Mouse (Mus musculus): Measurements from ENCODE around the gene Rbm46. TPM values are rescaled to one million over a fixed set of nuclear protein-coding genes. Genes with fewer than 3 reads are reported as not detected.

Rbm46 gene
- total and polyA plus RNA-seq, 2 experiments from 2014 or later, result 1.4 to 1.6 TPM

DNA sequence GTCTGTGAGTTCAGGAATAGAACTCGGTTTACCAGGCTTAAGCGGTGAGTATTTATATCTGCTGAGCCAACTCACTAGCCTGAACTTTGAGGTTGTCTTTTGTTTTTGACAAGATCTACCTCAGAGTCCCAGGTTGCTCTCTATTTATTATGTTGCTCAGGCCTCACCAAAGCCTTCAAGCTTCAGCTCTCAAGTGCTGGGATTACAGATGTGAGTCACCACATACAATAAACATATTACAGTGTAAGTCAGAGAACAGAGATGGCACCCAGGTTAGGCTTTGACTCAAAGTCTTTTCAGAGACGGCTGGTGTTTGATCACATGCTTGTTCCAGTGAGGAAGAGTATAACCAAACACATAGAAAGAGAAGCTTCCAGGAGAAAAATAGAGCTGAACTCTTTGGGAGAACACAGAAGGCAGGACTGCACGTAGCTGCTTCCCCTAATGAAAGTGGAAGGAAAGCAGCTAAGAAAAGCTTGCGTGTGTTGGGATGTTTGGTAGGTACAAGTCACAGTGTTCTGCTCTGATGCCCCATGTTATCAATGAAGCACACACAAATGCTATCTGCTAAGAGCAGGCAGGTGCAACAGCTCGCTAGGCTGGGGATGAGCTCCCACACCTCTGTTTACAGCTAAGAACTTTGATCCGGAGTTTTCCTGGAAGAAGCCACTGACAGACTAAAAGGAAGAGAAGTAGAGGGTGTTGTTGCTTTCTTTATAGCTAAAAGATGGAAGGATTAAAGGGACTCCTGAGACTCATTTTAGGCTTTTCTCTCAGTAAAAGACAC lies 65.8 kb downstream of the Rbm46 start:
- WGBS, result 87% methylated on average over 7 of the region's 7 CpGs
- no peak overlapping the region for H3K4me3 ChIP-seq (ENCODE audit: low read depth, low read length)
- no peak for ATAC-seq

DNA sequence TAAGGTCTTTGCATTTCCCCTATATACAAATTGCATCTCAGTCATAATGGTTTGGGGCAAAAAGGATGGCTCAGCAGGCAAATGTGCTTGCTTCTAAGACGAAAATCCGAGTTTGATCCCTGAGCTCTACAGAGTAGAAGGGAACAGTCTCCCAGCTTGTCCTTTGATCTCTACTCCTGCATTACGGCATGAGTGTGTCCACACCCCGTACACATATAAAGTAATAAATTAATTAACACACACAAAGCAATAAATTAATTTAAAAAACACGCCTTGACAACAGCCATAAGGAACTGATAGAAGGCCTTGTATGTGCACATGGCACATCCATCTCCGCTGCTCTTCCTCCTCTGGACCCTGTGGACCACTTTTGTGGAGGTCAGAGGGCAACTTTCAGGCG lies 66.5 kb downstream of the Rbm46 start:
- H3K27ac ChIP-seq (ENCODE audit: low read depth, low read length), result no peak overlapping the region
- H3K9me3 ChIP-seq (ENCODE audit: low read length), result no peaks in the 10 kb centered on the region
- H3K4me2 ChIP-seq (ENCODE audit: low read depth), result no peak overlapping the region
- no peak for DNase-seq
- H3K9ac ChIP-seq, result no peak overlapping the region
- no peak for ATAC-seq
- no peak for TF ChIP-seq CTCF (IDR thresholded peaks at IDR 0.05; ENCODE audit: low read depth)
- no peaks in the 10 kb centered on the region for H3K27me3 ChIP-seq (ENCODE audit: insufficient read depth, low read length)
- H3K4me3 ChIP-seq (ENCODE audit: low read depth, low read length), result no peak overlapping the region
- H3K4me1 ChIP-seq (ENCODE audit: insufficient read depth), result no peaks in the 10 kb centered on the region
- WGBS, result 90% methylated on average over 7 of the region's 7 CpGs
- H3K36me3 ChIP-seq (ENCODE audit: insufficient read depth), result no peaks in the 10 kb centered on the region

More for the DNA sequence above, 65.8 kb downstream of the Rbm46 start:
- Histone ChIP-seq H3K4me2 (ENCODE audit: low read depth) (no peak overlapping the region), H3K27me3 (ENCODE audit: insufficient read depth, low read length) (no peaks in the 10 kb centered on the region), H3K4me1 (ENCODE audit: insufficient read depth) (no peaks in the 10 kb centered on the region), H3K9me3 (ENCODE audit: low read length) (no peaks in the 10 kb centered on the region), H3K36me3 (ENCODE audit: insufficient read depth) (no peaks in the 10 kb centered on the region), H3K27ac (ENCODE audit: low read depth, low read length) (no peak overlapping the region), H3K9ac (no peak overlapping the region)
- no peak for TF ChIP-seq CTCF (IDR thresholded peaks at IDR 0.05; ENCODE audit: low read depth)
- DNase-seq, result no peak

DNA sequence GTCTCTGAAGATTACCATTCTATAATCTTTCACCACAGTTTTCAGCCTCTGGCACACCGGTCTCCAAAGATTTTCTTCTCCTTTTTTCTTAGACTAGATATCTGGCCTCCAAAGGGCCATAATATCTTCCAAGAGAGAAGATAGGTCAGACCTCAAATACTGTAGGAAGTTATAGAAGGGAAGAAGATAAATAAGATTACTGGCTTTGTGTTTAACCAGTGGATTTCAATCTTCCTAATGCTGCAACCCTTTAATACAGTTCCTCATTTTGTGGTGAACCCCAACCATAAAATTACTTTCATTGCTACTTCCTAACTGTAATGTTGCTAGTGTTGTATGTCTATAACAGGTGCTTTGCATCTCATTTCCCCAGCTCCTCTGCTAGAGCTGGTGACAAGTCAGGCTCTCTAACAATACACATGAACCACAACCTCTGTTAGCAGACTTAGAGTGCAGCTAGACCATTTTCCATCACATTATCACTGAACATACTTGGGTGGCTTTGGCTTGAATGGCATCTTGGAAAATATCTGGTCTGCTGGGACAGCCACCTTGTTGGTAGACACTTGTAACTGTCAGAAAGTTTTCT lies 67.9 kb downstream of the Rbm46 start:
- H3K27ac ChIP-seq (ENCODE audit: low read depth, low read length), result no peak overlapping the region
- no peak overlapping the region for H3K9ac ChIP-seq
- no peak for DNase-seq
- H3K9me3 ChIP-seq (ENCODE audit: low read length), result no peaks in the 10 kb centered on the region
- no peak overlapping the region for H3K4me2 ChIP-seq (ENCODE audit: low read depth)
- ATAC-seq, result no peak
- 97% methylated on average over 1 of the region's 1 CpGs for WGBS
- H3K27me3 ChIP-seq (ENCODE audit: insufficient read depth, low read length), result no peaks in the 10 kb centered on the region
- no peak overlapping the region for H3K4me3 ChIP-seq (ENCODE audit: low read depth, low read length)
- no peaks in the 10 kb centered on the region for H3K4me1 ChIP-seq (ENCODE audit: insufficient read depth)
- H3K36me3 ChIP-seq (ENCODE audit: insufficient read depth), result no peaks in the 10 kb centered on the region
- no peak for TF ChIP-seq CTCF (IDR thresholded peaks at IDR 0.05; ENCODE audit: low read depth)

DNA sequence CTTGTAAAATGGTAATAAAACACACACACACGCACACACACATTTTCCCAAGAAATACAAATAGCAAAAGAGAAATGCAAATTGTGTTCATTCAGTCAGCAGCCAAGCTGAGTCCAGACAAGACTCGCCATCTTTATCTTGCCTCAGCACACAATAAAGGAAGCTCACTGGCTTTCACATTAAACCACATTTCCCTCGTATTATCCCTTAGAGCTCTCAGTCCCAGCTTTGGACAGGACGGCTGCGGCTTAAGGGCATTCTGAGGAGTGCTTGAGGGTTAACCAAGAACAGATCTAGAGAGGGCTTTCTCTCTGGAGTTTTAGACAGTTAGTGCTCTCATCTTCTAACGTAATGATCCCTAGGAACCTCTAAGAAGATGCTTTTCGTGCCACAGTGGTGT lies 71.0 kb downstream of the Rbm46 start:
- H3K36me3 ChIP-seq (ENCODE audit: insufficient read depth), result no peaks in the 10 kb centered on the region
- no peak overlapping the region for H3K27ac ChIP-seq (ENCODE audit: low read depth, low read length)
- no peak overlapping the region for H3K9ac ChIP-seq
- no peaks in the 10 kb centered on the region for H3K9me3 ChIP-seq (ENCODE audit: low read length)
- ATAC-seq (no peak), DNase-seq (no peak)
- 77% methylated on average over 7 of the region's 7 CpGs for WGBS
- no peak overlapping the region for H3K4me3 ChIP-seq (ENCODE audit: low read depth, low read length)
- H3K27me3 ChIP-seq (ENCODE audit: insufficient read depth, low read length), result no peaks in the 10 kb centered on the region
- no peak overlapping the region for H3K4me2 ChIP-seq (ENCODE audit: low read depth)
- H3K4me1 ChIP-seq (ENCODE audit: insufficient read depth), result no peaks in the 10 kb centered on the region
- TF ChIP-seq CTCF (IDR thresholded peaks at IDR 0.05; ENCODE audit: low read depth), result no peak

DNA sequence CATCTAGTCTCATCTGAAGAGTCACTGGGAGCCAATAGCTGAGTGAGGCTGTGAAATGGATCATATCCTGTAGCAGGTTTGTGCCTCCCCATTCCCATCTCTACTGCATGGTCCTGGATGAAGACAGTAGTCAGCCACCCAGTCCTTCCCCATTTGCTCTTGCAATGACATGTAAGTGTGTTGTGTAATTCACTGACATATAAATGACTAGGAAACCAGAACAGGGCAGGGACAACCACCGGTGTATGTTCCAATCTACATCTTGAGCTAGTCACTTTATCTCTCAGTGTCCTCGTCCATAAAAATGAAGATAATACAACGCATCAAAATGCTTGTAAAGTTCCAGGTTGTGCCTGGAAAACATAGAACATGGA lies 75.8 kb downstream of the Rbm46 start:
- no peak for TF ChIP-seq CTCF (IDR thresholded peaks at IDR 0.05; ENCODE audit: low read depth)
- WGBS, result 94% methylated on average over 3 of the region's 3 CpGs
- no peak overlapping the region for H3K9ac ChIP-seq
- H3K4me3 ChIP-seq (ENCODE audit: low read depth, low read length), result no peak overlapping the region
- ATAC-seq, result no peak
- H3K9me3 ChIP-seq (ENCODE audit: low read length), result no peaks in the 10 kb centered on the region
- H3K4me2 ChIP-seq (ENCODE audit: low read depth), result no peak overlapping the region
- H3K27me3 ChIP-seq (ENCODE audit: insufficient read depth, low read length), result no peaks in the 10 kb centered on the region
- H3K27ac ChIP-seq (ENCODE audit: low read depth, low read length), result no peak overlapping the region
- no peaks in the 10 kb centered on the region for H3K36me3 ChIP-seq (ENCODE audit: insufficient read depth)
- no peak for DNase-seq
- no peaks in the 10 kb centered on the region for H3K4me1 ChIP-seq (ENCODE audit: insufficient read depth)

DNA sequence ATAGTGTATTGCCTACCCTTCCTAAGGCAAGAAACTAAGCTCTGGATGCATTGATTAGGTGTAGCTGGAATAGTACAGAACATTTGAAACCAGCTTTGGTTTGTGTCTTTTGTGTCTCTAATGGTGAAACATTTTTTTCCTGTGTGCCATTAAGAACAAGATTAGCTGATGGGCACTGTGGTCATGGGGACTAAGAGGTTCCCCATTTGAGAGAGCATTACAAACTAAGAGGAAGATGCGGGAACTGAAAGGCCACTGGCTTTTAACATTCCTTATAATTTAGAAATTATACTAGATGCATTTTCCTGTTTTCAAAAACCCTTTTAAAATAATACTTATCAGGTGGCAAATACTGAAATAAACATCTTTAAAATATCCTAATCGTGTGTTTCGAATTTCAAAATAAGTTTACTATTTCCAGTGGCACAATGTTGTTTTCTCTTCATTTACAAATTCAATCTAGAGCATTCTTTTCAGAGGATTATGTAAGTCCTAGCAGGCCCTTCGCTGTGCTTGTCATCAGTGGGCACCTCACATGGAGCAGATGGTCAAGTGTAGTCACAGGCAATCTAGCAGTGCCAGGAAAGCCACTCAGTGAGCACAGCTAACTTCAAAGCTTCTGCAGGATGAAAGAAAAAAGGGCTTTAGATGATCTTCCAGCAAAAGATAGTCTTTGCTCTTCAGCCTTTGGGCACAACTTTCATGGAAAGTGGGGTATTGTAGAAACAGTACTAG lies 76.4 kb downstream of the Rbm46 start:
- DNase-seq, result no peak
- Histone ChIP-seq H3K4me1 (ENCODE audit: insufficient read depth) (no peaks in the 10 kb centered on the region), H3K4me2 (ENCODE audit: low read depth) (no peak overlapping the region), H3K27me3 (ENCODE audit: insufficient read depth, low read length) (no peaks in the 10 kb centered on the region), H3K9ac (no peak overlapping the region), H3K9me3 (ENCODE audit: low read length) (no peaks in the 10 kb centered on the region), H3K4me3 (ENCODE audit: low read depth, low read length) (no peak overlapping the region), H3K27ac (ENCODE audit: low read depth, low read length) (no peak overlapping the region), H3K36me3 (ENCODE audit: insufficient read depth) (no peaks in the 10 kb centered on the region)
- no peak for ATAC-seq
- WGBS, result 87% methylated on average over 4 of the region's 4 CpGs
- no peak for TF ChIP-seq CTCF (IDR thresholded peaks at IDR 0.05; ENCODE audit: low read depth)

DNA sequence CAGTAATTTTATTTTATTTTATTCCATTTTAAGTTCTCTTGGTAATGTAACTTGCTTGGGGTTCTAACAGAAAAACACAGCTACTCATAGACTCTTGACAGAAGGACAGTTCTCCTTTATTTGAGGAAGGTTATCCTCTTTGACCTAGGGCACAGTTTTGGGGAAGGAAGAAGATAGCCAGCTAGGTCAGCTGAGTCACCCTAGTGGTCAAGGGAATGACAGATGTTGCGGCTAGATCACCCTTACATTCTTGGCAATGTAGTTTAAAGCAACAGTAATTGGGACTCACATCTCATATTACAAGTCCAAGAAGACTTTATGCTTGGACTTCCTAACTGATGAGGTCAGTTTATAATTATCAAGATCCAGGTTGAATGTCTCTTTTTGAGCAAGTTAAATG lies 82.6 kb downstream of the Rbm46 start:
- no peaks in the 10 kb centered on the region for H3K4me1 ChIP-seq (ENCODE audit: insufficient read depth)
- DNase-seq, result no peak
- H3K4me3 ChIP-seq (ENCODE audit: low read depth, low read length), result no peak overlapping the region
- H3K4me2 ChIP-seq (ENCODE audit: low read depth), result no peak overlapping the region
- H3K36me3 ChIP-seq (ENCODE audit: insufficient read depth), result no peaks in the 10 kb centered on the region
- H3K9ac ChIP-seq, result no peak overlapping the region
- H3K27me3 ChIP-seq (ENCODE audit: insufficient read depth, low read length), result no peaks in the 10 kb centered on the region
- no peak for TF ChIP-seq CTCF (IDR thresholded peaks at IDR 0.05; ENCODE audit: low read depth)
- ATAC-seq, result no peak
- WGBS, result 88% methylated on average over 1 of the region's 1 CpGs
- H3K9me3 ChIP-seq (ENCODE audit: low read length), result no peaks in the 10 kb centered on the region
- H3K27ac ChIP-seq (ENCODE audit: low read depth, low read length), result no peak overlapping the region

Measured in forebrain, postnatal 0 days (tissue).